Mouse (Mus musculus) right cerebral cortex, postnatal 10 days (tissue): ENCODE measurements around the gene Hivep3.

Experiments
- DNase-seq, 2 experiments: peaks; one replicate each; pipeline ENCODE4 v3.0.0; 2021; ENCODE audit warnings: low spot score in 2 of 2

Hivep3 gene

GRCm38 (mm10) chr4:120053026-120054005 lies 319.7 kb downstream of the Hivep3 start:
- no peak for DNase-seq

GRCm38 (mm10) chr4:120054145-120054544 lies 320.6 kb downstream of the Hivep3 start:
- DNase-seq, result peak in 1 of 2 experiments; percentile 52

DNA sequence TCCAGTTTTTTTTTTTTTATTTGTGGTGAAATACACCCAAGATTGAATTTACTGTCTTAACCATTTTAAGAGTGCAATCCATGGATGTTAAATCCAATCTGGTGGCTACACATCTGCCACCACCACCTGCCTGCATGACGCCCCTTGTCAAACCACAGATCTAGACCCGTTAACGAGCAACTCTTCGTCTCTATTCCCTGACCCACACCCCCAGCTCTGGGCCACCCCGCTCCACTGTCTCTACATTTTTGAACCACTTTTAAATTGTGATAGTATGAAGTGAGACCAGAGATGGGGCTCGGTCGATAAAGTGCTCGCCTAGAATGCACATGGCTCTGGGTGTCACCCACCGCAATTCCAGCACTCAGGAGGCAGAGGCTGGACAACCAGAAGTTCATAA lies 322.9 kb downstream of the Hivep3 start:
- no peak for DNase-seq

- DNase-seq, result no peak
Observed at GRCm38 (mm10) chr4:120057529-120057928, 323.9 kb downstream of the Hivep3 start.

DNA sequence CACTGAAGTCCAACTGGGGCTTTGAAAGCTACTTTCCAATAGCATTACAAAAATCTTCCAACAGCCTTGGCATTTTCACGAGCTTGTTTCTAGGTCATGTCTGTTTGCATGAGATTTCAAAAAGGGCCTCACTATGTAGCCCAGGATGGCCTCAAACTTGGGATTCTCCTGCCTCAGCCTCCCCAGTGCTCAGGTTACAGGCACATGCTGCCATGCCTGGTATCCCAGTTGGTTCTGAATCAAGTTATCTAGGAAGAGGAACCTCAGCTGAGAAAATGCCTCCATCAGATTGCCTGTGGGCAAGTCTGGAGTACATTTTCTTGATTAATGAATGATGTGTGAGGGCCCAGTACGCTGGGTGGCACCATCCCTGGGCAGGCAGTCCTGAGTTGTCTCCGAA lies 324.6 kb downstream of the Hivep3 start:
- DNase-seq, result no peak

GRCm38 (mm10) chr4:120058794-120059193 lies 325.2 kb downstream of the Hivep3 start:
- DNase-seq, result no peak

DNA sequence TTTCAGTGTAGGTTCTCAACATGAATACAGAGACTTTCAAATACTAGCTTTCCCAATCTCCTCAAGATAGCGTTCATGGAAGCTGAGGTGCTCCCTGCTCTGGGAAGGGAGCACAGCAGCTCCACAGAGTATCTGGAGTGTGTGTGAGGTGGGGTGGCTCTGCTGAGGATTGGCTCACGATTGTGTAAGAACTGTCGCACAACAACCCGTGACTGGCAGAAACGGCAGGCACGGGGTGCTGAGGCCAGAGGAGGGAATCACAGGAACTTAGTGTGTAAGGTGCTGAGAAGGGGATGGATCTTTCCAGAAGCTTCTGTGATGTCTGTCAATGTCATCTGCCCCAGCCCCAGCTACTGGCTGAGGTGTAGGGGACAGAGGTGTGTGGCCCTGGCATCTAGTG lies 328.1 kb downstream of the Hivep3 start:
- no peak for DNase-seq

DNA sequence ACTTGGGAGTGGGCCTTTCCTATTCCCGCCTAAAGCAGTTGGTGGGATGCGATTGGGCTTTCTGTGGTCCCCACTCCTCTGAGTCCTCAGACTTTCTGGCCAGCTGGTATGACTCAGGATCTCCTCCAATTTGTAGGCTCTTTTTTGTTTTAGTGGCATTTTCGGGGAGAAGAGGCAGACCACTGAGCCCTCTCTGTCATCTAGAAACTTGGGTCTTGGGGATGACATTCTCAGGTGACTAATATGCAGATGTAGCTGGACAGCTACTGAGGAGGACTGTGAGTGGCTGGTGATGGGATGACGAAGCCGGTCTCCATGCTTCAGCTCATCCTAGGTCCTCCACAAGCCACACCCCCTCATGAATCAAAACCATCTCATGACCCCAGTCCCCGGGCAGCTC lies 328.6 kb downstream of the Hivep3 start:
- DNase-seq, result no peak

- DNase-seq, result no peak
Observed at GRCm38 (mm10) chr4:120062754-120063153, 329.2 kb downstream of the Hivep3 start.

GRCm38 (mm10) chr4:120063353-120064124 lies 330.0 kb downstream of the Hivep3 start:
- DNase-seq, result no peak

- no peak for DNase-seq
Observed at GRCm38 (mm10) chr4:120064696-120065095, 331.1 kb downstream of the Hivep3 start, which contains the start of gene AL607142.1. TSS of gene AL607142.1 (plus strand) at chr4:120064996.

DNA sequence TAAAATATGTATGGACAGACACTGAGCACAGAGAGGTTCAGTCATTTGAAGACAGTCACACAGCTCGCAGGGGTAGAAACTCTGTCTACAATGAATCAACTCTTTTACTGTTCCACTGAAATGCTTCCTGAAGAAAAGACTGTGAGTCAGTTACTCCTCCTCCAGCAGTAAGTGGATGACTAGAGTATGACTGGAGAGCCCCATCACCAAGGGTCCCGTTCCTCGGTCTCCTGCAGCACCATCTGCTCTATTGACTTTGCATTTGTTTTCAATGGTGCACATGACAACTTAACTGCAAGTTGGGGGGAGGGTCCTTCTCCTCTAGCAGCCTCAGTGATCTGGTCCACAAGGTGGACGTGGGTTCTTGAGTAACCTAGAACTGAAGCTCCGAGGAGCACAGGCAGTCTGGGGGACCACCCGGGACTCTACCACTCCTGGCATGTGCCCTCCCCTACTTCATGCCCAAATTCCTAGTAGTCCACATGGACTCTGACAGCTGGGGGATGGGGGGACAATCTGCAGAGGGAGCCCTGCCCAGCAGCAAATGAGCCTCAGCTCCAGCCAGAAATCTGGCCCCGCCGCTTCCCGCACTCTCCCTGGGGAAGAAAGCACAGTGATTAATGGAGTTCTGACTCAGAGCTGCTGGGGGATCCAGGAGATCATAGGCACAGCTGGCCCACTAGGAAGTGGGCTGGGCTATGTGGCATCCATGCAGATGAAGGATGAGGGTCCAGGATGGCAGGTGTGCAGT lies 333.4 kb downstream of the Hivep3 start:
- DNase-seq, result no peak

GRCm38 (mm10) chr4:120067592-120068235 lies 334.1 kb downstream of the Hivep3 start:
- DNase-seq, result no peak

- DNase-seq, result no peak
Observed at GRCm38 (mm10) chr4:120068883-120069581, 335.4 kb downstream of the Hivep3 start.

DNA sequence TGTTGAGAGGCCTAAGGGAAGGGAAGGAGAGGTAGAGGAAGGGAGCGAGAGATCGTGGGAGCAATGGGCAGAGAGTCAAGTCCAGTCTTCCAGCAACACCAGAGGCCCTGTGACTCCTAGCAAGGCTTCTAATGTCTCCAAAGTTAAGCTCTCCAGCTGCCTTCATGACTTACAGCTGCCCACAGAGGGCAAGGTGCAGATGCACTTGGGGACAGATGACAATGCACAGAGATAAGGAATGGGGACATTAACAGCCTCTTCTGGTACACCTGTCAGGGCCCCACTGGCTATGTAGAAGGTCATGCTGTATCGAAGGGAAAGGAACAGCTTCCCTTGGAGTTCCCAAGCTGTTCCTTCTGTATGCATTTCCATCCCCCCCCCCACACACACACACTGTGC lies 336.0 kb downstream of the Hivep3 start:
- no peak for DNase-seq

DNA sequence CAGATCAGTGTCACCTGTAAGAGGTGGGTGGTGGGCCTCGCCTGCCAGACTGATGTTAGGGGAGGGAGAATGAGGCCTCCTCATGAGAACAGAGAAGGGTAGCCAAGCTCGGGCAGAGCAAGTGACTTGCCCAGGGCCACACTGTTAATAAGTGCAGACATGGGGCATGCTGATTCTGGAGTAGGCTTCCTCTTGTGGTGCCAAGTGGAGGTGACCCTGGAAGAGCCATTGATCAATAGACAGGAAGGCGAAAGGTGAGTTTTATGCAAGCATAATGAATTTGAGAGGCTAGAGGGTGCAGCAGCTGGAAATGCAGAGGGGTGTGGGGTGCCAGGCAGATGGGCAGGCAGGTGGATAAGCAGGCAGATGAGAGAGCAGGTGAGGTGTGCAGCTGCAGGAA lies 337.8 kb downstream of the Hivep3 start:
- no peak for DNase-seq

DNA sequence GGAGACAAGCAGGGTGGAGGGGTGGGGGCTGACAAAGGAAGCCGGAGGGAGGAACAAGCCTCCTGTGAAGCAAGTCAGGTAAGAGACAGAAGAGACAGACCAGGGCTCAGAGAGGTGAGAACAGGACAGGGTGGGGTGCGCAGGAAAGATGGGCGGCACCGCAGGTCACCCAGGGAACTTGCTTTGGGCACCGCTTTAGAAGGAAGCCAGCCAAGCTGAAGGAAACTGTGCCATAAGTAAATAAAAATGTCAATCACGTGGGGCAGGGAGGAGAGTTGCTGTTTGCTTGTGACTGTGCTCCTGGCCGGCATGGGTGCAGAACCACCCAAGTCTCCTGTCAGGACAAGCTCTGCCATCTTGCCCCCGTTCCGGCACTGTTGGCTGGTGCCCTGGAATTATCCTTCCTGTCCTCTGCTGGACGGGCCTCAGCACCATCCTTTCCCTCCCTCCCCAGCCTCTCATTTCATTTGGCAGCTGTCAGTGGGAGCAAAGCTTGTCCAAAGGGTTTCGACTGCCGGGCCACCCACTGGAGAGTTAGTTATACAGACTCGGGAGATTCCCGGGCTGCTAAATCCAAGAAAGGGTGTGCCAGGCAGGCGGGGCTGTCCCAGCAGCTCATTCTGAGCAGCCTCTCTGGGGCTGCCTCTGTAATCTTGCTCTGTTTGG lies 338.4 kb downstream of the Hivep3 start:
- no peak for DNase-seq

- peak; percentile 68 to 79 for DNase-seq
Observed at GRCm38 (mm10) chr4:120074061-120074460, 340.5 kb downstream of the Hivep3 start.

DNA sequence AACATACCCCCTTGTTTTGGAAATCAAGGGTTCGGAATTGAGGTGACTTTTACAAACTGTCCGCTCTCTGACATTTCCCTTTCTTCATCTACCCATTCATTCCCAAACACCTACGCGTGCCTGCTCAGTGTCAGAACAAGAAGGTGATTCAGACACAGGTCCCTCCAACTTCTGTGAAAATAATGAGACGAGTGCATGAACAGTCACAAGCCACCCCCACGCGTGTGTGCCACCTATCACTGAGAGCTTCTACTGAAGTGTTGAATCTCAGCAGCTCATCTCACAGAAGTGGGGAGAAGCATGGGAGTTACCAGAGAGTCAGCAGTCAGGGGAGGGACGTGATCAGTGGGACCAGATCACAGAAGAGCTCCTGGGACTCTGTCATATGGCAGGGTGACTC lies 343.7 kb downstream of the Hivep3 start:
- DNase-seq, result no peak

- DNase-seq, result no peak
Observed at GRCm38 (mm10) chr4:120082527-120082926, 348.9 kb downstream of the Hivep3 start.
